Mouse (Mus musculus): ENCODE results near the gene Gm20852. TPM values are rescaled to one million over a fixed set of nuclear protein-coding genes. Genes with fewer than 3 reads are reported as not detected.
"Not testable (repeated sequence)": the region's sequence is repeated elsewhere in the genome, so short reads cannot be mapped to it uniquely, and the experiment has no call there.

Gene Gm20852
- not detected in 2 replicates for polyA plus RNA-seq (2014; fragmentation: Nextera tagmentation; extraction: Ambion mirVana)

DNA sequence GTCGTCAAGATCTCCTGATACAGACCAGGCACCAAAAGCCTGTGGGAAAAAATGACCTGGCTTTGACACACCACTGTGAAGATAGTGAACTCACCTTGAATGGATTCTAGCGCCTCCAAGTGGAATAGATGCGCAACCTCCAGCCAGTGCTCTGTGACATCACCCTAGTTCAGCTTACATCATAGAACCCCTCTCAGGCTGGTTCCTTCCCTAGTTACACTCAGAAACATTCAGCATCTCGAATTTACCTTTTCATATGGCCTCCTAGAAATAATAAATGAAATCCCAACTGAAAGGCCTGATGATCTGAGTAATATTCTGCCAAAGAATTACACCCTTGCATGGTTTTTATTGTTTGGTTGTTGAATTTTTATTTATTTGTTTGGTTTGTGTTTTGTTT lies at the start of gene Gm20852:
Gm20852 (minus strand) TSS at position 101 of the 400 bp plus-strand sequence.
- H3K9me3 ChIP-seq (ENCODE audit: control insufficient read depth, low read length); H3K27me3 ChIP-seq (ENCODE audit: control insufficient read depth, insufficient read depth, low read length); H3K4me1 ChIP-seq (ENCODE audit: control insufficient read depth in 2 of 2, insufficient read depth in 2 of 2, low read length in 2 of 2); H3K27ac ChIP-seq (replicated peaks in 1 of 2; ENCODE audit: control insufficient read depth in 1 of 2, insufficient read depth in 1 of 2, low read depth in 2 of 2, low read length in 2 of 2); H3K4me3 ChIP-seq (ENCODE audit: control insufficient read depth in 1 of 2, insufficient read depth in 1 of 2, low read depth in 1 of 2, low read length in 2 of 2); H3K4me2 ChIP-seq (ENCODE audit: low read length); H3K9ac ChIP-seq (ENCODE audit: low read length); H3K36me3 ChIP-seq (ENCODE audit: control insufficient read depth, insufficient read depth, low read length); ATAC-seq (ENCODE audit: insufficient number of reproducible peaks, insufficient read depth, low FRiP score, low read depth): not testable (repeated sequence)
- WGBS, result no CpG with 5 or more reads among the region's 4 CpGs

Measured in heart, embryonic 14.5 days (tissue).